Mouse (Mus musculus): ENCODE results near the gene Pde4a. TPM values are rescaled to one million over a fixed set of nuclear protein-coding genes. Genes with fewer than 3 reads are reported as not detected.

Gene Pde4a
- polyA plus RNA-seq, 1 experiment from 2014 or later = 17.3 TPM

DNA sequence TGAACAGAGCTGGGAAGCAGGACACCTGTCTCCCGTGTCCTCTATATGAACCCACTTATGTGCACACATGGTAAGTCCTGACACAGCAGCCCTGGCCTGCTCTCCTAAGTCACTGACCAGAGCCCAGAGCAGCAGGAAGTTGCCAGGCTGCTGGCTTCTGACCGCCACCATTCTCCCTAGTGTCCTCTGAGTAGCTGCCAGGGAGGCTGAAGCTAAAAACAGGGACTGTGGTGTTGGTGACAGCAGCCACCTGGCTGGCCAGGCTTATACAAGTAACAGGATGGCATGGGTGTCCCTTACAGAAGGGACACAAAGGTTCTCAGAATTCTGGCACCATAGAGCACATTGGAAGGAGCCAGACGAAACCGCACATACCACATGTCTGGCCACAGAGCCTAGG is 20.1 kb upstream of the Pde4a start:
- Histone ChIP-seq H3K27ac (ENCODE audit: low read depth, low read length) (no peak overlapping the region), H3K9ac (ENCODE audit: low read length) (no peak overlapping the region)

GRCm38 (mm10) chr9:21146722-21147121 is 18.8 kb upstream of the Pde4a start:
- H3K4me2 ChIP-seq (ENCODE audit: low read length) = peak overlapping the region; percentile 16
- H3K4me1 ChIP-seq (ENCODE audit: control insufficient read depth, insufficient read depth, low read length) = peaks cover 21% of the 10 kb centered on the region
- no peak overlapping the region for H3K4me3 ChIP-seq (ENCODE audit: low read depth, low read length)
- DNase-seq (ENCODE audit: low spot score) (no peak), ATAC-seq (no peak)
- H3K9me3 ChIP-seq (replicated peaks; ENCODE audit: control insufficient read depth, low read length) = no peaks in the 10 kb centered on the region
- H3K36me3 ChIP-seq (ENCODE audit: control insufficient read depth, insufficient read depth, low read length) = peaks cover 47% of the 10 kb centered on the region
- H3K9ac ChIP-seq (ENCODE audit: low read length) = peak overlapping the region; percentile 35
- H3K27me3 ChIP-seq (replicated peaks; ENCODE audit: control insufficient read depth, insufficient read depth, low read length) = no peaks in the 10 kb centered on the region
- WGBS = 50% methylated on average over 10 of the region's 10 CpGs
- no peak overlapping the region for H3K27ac ChIP-seq (ENCODE audit: low read depth, low read length)

More for the DNA sequence above, 20.1 kb upstream of the Pde4a start:
- Histone ChIP-seq H3K27me3 (replicated peaks; ENCODE audit: control insufficient read depth, insufficient read depth, low read length) (no peaks in the 10 kb centered on the region), H3K4me3 (ENCODE audit: low read depth, low read length) (no peak overlapping the region), H3K9me3 (replicated peaks; ENCODE audit: control insufficient read depth, low read length) (no peaks in the 10 kb centered on the region), H3K4me1 (ENCODE audit: control insufficient read depth, insufficient read depth, low read length) (peaks cover 21% of the 10 kb centered on the region), H3K4me2 (ENCODE audit: low read length) (no peak overlapping the region), H3K36me3 (ENCODE audit: control insufficient read depth, insufficient read depth, low read length) (peaks cover 60% of the 10 kb centered on the region)
- WGBS = 94% methylated on average over 4 of the region's 4 CpGs
- DNase-seq (ENCODE audit: low spot score) (no peak), ATAC-seq (no peak)

- H3K4me2 ChIP-seq (ENCODE audit: low read length) = peak overlapping the region; percentile 97
- H3K27me3 ChIP-seq (replicated peaks; ENCODE audit: control insufficient read depth, insufficient read depth, low read length) = no peaks in the 10 kb centered on the region; the same call in 1 of the 2 replicates
- peaks cover 21% of the 10 kb centered on the region for H3K4me1 ChIP-seq (ENCODE audit: control insufficient read depth, insufficient read depth, low read length)
- H3K9ac ChIP-seq (ENCODE audit: low read length) = peak overlapping the region; percentile 89; the same call in 1 of the 2 replicates
- H3K36me3 ChIP-seq (ENCODE audit: control insufficient read depth, insufficient read depth, low read length) = peaks cover 30% of the 10 kb centered on the region
- DNase-seq (ENCODE audit: low spot score) (no peak), ATAC-seq (no peak)
- no peaks in the 10 kb centered on the region for H3K9me3 ChIP-seq (replicated peaks; ENCODE audit: control insufficient read depth, low read length)
- H3K4me3 ChIP-seq (ENCODE audit: low read depth, low read length) = peak overlapping the region; percentile 86
- H3K27ac ChIP-seq (ENCODE audit: low read depth, low read length) = no peak overlapping the region
Measured at GRCm38 (mm10) chr9:21148427-21148826, 17.1 kb upstream of the Pde4a start.

DNA sequence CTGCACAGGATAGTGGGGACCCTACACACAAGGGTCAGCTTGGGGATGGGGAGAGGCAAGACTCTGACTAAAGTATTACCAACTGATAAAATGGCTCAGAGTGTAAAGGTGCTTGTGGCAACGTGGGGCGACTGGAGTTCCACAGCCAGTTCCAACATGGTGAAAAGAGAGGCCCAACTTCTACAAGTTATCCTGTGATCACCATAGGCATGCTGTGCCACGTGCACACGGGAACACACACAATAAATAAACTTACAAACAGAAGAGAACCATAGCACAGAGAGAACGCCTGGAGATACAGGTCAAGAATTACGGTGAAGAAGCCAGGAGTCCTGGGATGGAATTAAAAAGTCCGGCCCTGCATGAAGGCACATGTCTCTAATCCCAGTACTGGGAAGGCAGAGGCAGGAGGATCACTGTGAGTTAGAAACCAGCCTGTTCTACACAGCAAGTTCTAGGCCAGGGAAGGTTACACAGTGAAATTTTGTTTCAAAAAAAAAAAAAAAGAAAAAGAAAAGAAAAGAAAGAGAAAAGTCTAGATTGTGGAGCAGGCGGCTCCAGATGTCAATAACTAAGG is 16.3 kb upstream of the Pde4a start:
- H3K27ac ChIP-seq (ENCODE audit: low read depth, low read length) = 0 out of 2 replicates have a peak overlapping the region, but pooled peaks have one; percentile 48
- DNase-seq (ENCODE audit: low spot score) (no peak), ATAC-seq (no peak)
- H3K4me2 ChIP-seq (ENCODE audit: low read length) = peak overlapping the region; percentile 97
- no peaks in the 10 kb centered on the region; the same call in 1 of the 2 replicates for H3K27me3 ChIP-seq (replicated peaks; ENCODE audit: control insufficient read depth, insufficient read depth, low read length)
- no peaks in the 10 kb centered on the region for H3K9me3 ChIP-seq (replicated peaks; ENCODE audit: control insufficient read depth, low read length)
- H3K4me3 ChIP-seq (ENCODE audit: low read depth, low read length) = peak overlapping the region; percentile 86
- WGBS = 14% methylated on average over 8 of the region's 8 CpGs
- H3K4me1 ChIP-seq (ENCODE audit: control insufficient read depth, insufficient read depth, low read length) = peaks cover 21% of the 10 kb centered on the region
- H3K9ac ChIP-seq (ENCODE audit: low read length) = peak overlapping the region; percentile 89
- H3K36me3 ChIP-seq (ENCODE audit: control insufficient read depth, insufficient read depth, low read length) = peaks cover 23% of the 10 kb centered on the region

GRCm38 (mm10) chr9:21149654-21150419 is 15.7 kb upstream of the Pde4a start, which contains the start of gene Cdc37:
Gene Cdc37 (minus strand): TSS chr9:21149982.
- DNase-seq (ENCODE audit: low spot score) = peak; percentile 97
- Histone ChIP-seq H3K36me3 (ENCODE audit: control insufficient read depth, insufficient read depth, low read length) (peaks cover 16% of the 10 kb centered on the region), H3K27me3 (replicated peaks; ENCODE audit: control insufficient read depth, insufficient read depth, low read length) (no peaks in the 10 kb centered on the region; the same call in 1 of the 2 replicates), H3K9ac (ENCODE audit: low read length) (peak within 1 kb of the TSS; percentile 89), H3K4me1 (ENCODE audit: control insufficient read depth, insufficient read depth, low read length) (peaks cover 21% of the 10 kb centered on the region), H3K4me3 (ENCODE audit: low read depth, low read length) (peak within 1 kb of the TSS; percentile 86), H3K9me3 (replicated peaks; ENCODE audit: control insufficient read depth, low read length) (no peaks in the 10 kb centered on the region), H3K27ac (ENCODE audit: low read depth, low read length) (peak within 1 kb of the TSS; percentile 48; the same call in 1 of the 2 replicates), H3K4me2 (ENCODE audit: low read length) (peak within 1 kb of the TSS; percentile 97)
- WGBS = 3% methylated on average over 56 of the region's 56 CpGs
- peak; percentile 98 for ATAC-seq

GRCm38 (mm10) chr9:21152715-21153114 is 12.8 kb upstream of the Pde4a start:
- H3K4me3 ChIP-seq (ENCODE audit: low read depth, low read length) = no peak overlapping the region
- ATAC-seq = no peak; the same call in 1 of the 2 replicates
- WGBS = 6% methylated on average over 11 of the region's 11 CpGs
- H3K9ac ChIP-seq (ENCODE audit: low read length) = no peak overlapping the region
- H3K27ac ChIP-seq (ENCODE audit: low read depth, low read length) = no peak overlapping the region
- no peaks in the 10 kb centered on the region; the same call in 1 of the 2 replicates for H3K27me3 ChIP-seq (replicated peaks; ENCODE audit: control insufficient read depth, insufficient read depth, low read length)
- no peaks in the 10 kb centered on the region for H3K36me3 ChIP-seq (ENCODE audit: control insufficient read depth, insufficient read depth, low read length)
- DNase-seq (ENCODE audit: low spot score) = peak; percentile 64
- H3K9me3 ChIP-seq (replicated peaks; ENCODE audit: control insufficient read depth, low read length) = no peaks in the 10 kb centered on the region
- peak overlapping the region; percentile 37 for H3K4me2 ChIP-seq (ENCODE audit: low read length)
- peaks cover 14% of the 10 kb centered on the region for H3K4me1 ChIP-seq (ENCODE audit: control insufficient read depth, insufficient read depth, low read length)

DNA sequence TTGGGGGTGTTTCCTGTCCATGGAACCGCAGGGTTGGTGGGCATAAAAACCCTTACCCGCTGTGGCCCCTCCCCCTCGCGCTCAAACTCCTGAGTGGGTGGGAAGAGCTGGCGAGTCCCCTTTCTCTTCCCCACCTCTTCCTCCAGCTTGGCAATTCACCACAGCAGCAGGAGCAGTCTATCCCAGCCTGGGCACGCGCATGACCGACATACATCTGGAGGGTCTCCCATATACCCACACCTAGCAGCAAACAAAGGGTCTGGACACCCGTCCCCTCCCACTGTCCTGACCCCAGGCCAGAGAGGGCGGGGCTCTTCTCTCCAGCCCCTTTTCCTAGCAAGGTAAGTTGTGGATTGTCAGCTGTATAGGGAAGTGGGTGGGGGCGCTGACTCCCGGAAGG is 12.2 kb upstream of the Pde4a start:
- Histone ChIP-seq H3K9me3 (replicated peaks; ENCODE audit: control insufficient read depth, low read length) (no peaks in the 10 kb centered on the region), H3K9ac (ENCODE audit: low read length) (no peak overlapping the region; the same call in 1 of the 2 replicates), H3K27ac (ENCODE audit: low read depth, low read length) (no peak overlapping the region), H3K36me3 (ENCODE audit: control insufficient read depth, insufficient read depth, low read length) (no peaks in the 10 kb centered on the region), H3K27me3 (replicated peaks; ENCODE audit: control insufficient read depth, insufficient read depth, low read length) (no peaks in the 10 kb centered on the region; the same call in 1 of the 2 replicates), H3K4me1 (ENCODE audit: control insufficient read depth, insufficient read depth, low read length) (peaks cover 9% of the 10 kb centered on the region), H3K4me3 (ENCODE audit: low read depth, low read length) (no peak overlapping the region), H3K4me2 (ENCODE audit: low read length) (peak overlapping the region; percentile 37)
- 7% methylated on average over 12 of the region's 12 CpGs for WGBS
- no peak for ATAC-seq
- DNase-seq (ENCODE audit: low spot score) = no peak

GRCm38 (mm10) chr9:21153833-21154232 is 11.7 kb upstream of the Pde4a start:
- 13% methylated on average over 5 of the region's 5 CpGs for WGBS
- H3K4me3 ChIP-seq (ENCODE audit: low read depth, low read length) = no peak overlapping the region
- no peak for ATAC-seq

GRCm38 (mm10) chr9:21154787-21155186 is 10.7 kb upstream of the Pde4a start:
- H3K27ac ChIP-seq (ENCODE audit: low read depth, low read length) = no peak overlapping the region
- no peak overlapping the region for H3K4me3 ChIP-seq (ENCODE audit: low read depth, low read length)
- H3K9me3 ChIP-seq (replicated peaks; ENCODE audit: control insufficient read depth, low read length) = no peaks in the 10 kb centered on the region
- 81% methylated on average over 3 of the region's 3 CpGs for WGBS
- H3K9ac ChIP-seq (ENCODE audit: low read length) = no peak overlapping the region
- no peak overlapping the region for H3K4me2 ChIP-seq (ENCODE audit: low read length)
- H3K36me3 ChIP-seq (ENCODE audit: control insufficient read depth, insufficient read depth, low read length) = no peaks in the 10 kb centered on the region
- no peaks in the 10 kb centered on the region for H3K4me1 ChIP-seq (ENCODE audit: control insufficient read depth, insufficient read depth, low read length)
- DNase-seq (ENCODE audit: low spot score) (no peak), ATAC-seq (no peak)
- no peaks in the 10 kb centered on the region; the same call in 1 of the 2 replicates for H3K27me3 ChIP-seq (replicated peaks; ENCODE audit: control insufficient read depth, insufficient read depth, low read length)

More at GRCm38 (mm10) chr9:21153833-21154232, 11.7 kb upstream of the Pde4a start:
- no peak for DNase-seq (ENCODE audit: low spot score)
- Histone ChIP-seq H3K9ac (ENCODE audit: low read length) (peak overlapping the region; percentile 25; the same call in 1 of the 2 replicates), H3K36me3 (ENCODE audit: control insufficient read depth, insufficient read depth, low read length) (no peaks in the 10 kb centered on the region), H3K27me3 (replicated peaks; ENCODE audit: control insufficient read depth, insufficient read depth, low read length) (no peaks in the 10 kb centered on the region; the same call in 1 of the 2 replicates), H3K27ac (ENCODE audit: low read depth, low read length) (no peak overlapping the region), H3K9me3 (replicated peaks; ENCODE audit: control insufficient read depth, low read length) (no peaks in the 10 kb centered on the region), H3K4me2 (ENCODE audit: low read length) (peak overlapping the region; percentile 37), H3K4me1 (ENCODE audit: control insufficient read depth, insufficient read depth, low read length) (peaks cover 4% of the 10 kb centered on the region)
